Mouse (Mus musculus): ENCODE measurements around the gene Eif5a2.

DNA sequence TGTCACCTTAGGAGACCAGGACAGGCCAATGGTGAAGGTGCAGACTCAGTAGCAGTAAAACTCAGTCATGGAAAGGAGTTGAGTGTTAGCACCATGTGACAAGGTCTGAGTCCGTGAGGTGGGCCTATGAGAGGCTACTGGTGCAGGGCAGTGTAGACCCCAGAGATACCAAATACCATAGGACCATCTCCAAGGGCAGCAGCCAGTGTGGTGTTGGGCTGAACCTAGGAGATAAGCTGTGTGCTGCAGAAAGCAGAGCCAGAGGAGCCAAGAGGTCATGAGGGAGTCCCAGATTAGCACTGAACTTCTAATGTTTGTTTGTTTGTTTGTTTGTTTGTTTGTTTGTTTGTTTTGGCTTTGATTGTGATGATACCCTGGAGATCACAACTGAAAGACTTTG is 4.6 kb upstream of the Eif5a2 start:
- no peak for TF ChIP-seq CTCF (IDR thresholded peaks at IDR 0.05; ENCODE audit: borderline replicate concordance, insufficient read depth, low read depth, low read length)
- no peak for TF ChIP-seq POLR2A (IDR thresholded peaks at IDR 0.05; ENCODE audit: borderline replicate concordance, insufficient read depth, low read length)
